Mouse (Mus musculus): Measurements from ENCODE around the gene Ajuba.

DNA sequence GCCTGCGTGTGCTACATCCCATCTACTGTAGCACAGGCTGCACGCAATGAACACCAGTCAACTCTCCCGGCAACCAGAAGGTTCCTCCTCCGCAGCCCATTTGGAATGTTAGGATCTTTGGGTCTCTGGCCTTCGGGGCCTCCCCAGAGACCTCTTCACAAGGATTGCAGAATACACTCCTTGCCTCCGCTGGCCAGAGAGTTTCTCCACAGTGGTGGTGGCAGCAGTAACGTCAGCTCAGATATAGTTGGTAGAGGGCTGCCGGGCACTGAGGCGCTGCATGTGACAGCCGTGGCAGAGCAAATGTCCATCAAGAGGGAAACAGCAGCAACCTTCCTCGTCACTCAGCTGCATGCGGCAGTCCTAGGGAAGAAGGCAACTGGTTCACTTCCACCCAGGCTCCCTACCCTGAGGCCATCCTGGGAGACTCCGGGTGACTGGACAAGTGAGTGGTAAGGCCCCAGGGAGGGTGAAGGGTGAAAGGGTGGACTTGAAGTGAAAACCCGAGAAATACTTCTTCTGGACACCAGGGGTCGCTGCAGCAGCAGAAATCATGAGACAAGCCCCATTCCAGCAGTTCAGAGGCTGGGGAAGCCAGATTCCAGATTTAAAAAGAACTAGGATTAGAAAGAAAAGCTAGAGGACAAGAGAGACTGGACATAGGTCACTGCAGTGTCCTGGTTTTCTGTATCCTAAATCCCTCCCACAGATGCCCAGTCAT is 8.5 kb downstream of the Ajuba start:
- no peak for TF ChIP-seq POLR2A (IDR thresholded peaks at IDR 0.05; ENCODE audit: borderline replicate concordance, low read depth, low read length)
- peak; percentile 87 for TF ChIP-seq CTCF (IDR thresholded peaks at IDR 0.05; ENCODE audit: low read depth, low read length)
